Mouse (Mus musculus) adrenal gland, postnatal 10 days (tissue): ENCODE data around the gene Rbms2. TPM values are rescaled to one million over a fixed set of nuclear protein-coding genes. Genes with fewer than 3 reads are reported as not detected.

Experiments
- DNase-seq: peaks from one replicate; pipeline ENCODE4 v3.0.0; 2021; ENCODE audit warnings: mixed read lengths
- total RNA-seq, 2 experiments: library from RNA; stranded (reverse); gene quantifications; 2 replicates each; pipeline ENCODE4 v1.2.3; 2021

Rbms2 gene
- total RNA-seq, 2 experiments from 2014 or later = 65.3 to 74.8 TPM

GRCm38 (mm10) chr10:128140236-128140952, 39.7 kb downstream of the Rbms2 start:
- peak; percentile 76 for DNase-seq

GRCm38 (mm10) chr10:128135374-128135773, 44.7 kb downstream of the Rbms2 start:
- no peak for DNase-seq

GRCm38 (mm10) chr10:128133650-128134332, 46.3 kb downstream of the Rbms2 start:
- DNase-seq = no peak

- no peak for DNase-seq
Observed at GRCm38 (mm10) chr10:128131812-128132211, 48.3 kb downstream of the Rbms2 start.

- DNase-seq = no peak
Observed at GRCm38 (mm10) chr10:128131297-128131696, 48.8 kb downstream of the Rbms2 start.

GRCm38 (mm10) chr10:128128143-128128542, 52.0 kb downstream of the Rbms2 start:
- no peak for DNase-seq

- DNase-seq = no peak
Observed at GRCm38 (mm10) chr10:128127497-128127896, 52.6 kb downstream of the Rbms2 start.

GRCm38 (mm10) chr10:128125951-128126350, 54.1 kb downstream of the Rbms2 start:
- no peak for DNase-seq

- DNase-seq = no peak
Observed at GRCm38 (mm10) chr10:128124831-128125230, 55.3 kb downstream of the Rbms2 start.

- DNase-seq = no peak
Observed at GRCm38 (mm10) chr10:128123833-128124232, 56.3 kb downstream of the Rbms2 start.

- DNase-seq = no peak
Observed at GRCm38 (mm10) chr10:128111227-128111626, 68.9 kb downstream of the Rbms2 start.

- DNase-seq = no peak
Observed at GRCm38 (mm10) chr10:128110103-128110761, 69.9 kb downstream of the Rbms2 start.

- peak; percentile 78 for DNase-seq
Observed at GRCm38 (mm10) chr10:128097587-128097971, 82.5 kb downstream of the Rbms2 start.

- DNase-seq = peak; percentile 94
Observed at GRCm38 (mm10) chr10:128096693-128097586, 83.2 kb downstream of the Rbms2 start.

- DNase-seq = no peak
Observed at GRCm38 (mm10) chr10:128096313-128096692, 83.8 kb downstream of the Rbms2 start.

- DNase-seq = no peak
Observed at GRCm38 (mm10) chr10:128095003-128095636, 85.0 kb downstream of the Rbms2 start.

GRCm38 (mm10) chr10:128094340-128094968, 85.6 kb downstream of the Rbms2 start:
- peak; percentile 92 for DNase-seq

GRCm38 (mm10) chr10:128093496-128094294, 86.4 kb downstream of the Rbms2 start:
- peak; percentile 43 for DNase-seq

GRCm38 (mm10) chr10:128092506-128093495, 87.3 kb downstream of the Rbms2 start:
- DNase-seq = peak; percentile 92
